Mouse (Mus musculus) adrenal gland, adult 10 weeks (tissue): ENCODE data around the gene Ppie. TPM values are rescaled to one million over a fixed set of nuclear protein-coding genes. Genes with fewer than 3 reads are reported as not detected.

Experiments used
- polyA plus RNA-seq: library from polyadenylated mRNA; stranded (reverse); fragments of 350-450 nt; fragmentation: Illumina TruSeq; extraction: RNeasy Lipid Tissue Mini Kit (QIAGEN cat#74804); gene quantifications from one replicate; pipeline ENCODE4 v1.2.3, GENCODE M21; 2014; ENCODE audit warnings: low read depth, low replicate concordance

Ppie gene
- polyA plus RNA-seq = 24.7 TPM

DNA sequence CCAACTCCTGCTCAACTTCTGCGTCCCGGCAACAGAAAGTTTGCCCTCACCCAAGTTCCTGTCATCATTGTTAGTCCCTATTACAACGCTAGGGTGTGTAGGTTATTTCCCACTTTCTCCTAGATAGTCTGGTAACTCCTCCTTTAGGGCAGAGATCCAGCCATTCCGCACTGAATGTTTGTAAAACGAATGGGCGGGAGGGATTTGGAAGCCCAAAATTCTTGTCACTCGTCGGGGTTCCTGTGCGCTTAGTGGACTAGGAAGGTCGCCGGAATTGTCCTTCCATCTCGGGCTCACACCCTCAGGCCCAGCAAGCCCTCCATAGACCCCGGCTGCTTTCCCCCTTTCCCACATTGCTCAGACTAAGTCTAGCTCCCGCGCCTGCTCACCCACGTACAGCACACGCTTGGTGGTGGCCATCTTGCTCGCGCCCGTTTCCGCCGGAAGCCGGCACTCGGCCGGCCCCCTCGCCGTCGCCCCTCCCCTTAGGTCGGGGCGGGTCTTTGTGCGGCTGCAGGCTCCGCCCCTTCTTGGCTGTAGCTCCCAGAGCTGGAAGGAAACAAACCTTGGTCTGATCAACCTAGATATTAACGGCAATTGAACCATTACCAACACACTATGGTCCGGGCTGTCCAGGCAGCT, at the start of gene Ppie:
Gene Ppie, minus strand, starts transcription at position 439 of the 642 bp plus-strand sequence.

DNA sequence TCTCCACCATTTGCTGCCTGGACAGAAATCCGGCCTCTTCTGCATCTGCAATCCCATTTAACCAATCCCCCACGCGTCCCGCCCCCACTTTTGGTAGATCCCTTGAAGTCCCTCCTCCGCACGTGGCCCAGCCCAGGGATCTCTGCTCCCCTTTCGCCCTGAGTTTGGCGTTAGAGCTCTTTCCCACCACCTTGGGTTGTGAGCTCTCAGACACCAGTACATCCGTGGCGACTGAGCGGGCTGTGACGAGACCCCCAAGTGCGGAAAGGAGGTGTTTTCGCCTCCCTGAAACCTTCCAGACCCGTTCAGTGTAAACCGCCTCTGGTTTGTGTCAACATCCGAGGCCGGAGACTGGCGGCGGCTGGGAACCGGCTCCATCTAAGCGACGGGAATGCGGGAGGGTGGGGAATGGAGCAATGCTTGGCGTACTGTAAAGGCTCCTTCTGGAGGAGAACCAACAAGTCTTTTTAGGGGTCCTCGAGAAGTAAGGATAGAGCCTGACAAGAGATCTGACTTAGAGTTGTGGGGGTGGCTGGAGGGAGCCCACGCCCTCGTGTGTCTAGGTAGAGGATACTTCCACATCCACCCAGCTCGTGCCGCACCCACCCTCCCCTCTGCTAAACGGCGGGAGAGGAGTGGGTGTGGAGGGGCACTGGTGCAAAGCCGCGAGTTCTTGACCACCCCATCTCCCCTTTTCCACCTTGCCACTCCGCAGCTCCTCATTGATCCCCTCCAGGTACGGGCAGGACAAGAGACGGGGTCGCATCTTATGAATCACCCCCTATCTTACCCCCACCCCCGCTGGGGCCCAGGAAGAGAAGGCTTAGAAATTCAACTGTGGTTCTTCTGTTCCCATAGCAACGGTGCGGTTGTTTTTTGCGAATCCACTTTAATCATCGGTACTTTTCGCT, 42.8 kb upstream of the Ppie start, which contains the start of gene Hpcal4:
Gene Hpcal4, plus strand, starts transcription at position 900 of the 911 bp plus-strand sequence.

DNA sequence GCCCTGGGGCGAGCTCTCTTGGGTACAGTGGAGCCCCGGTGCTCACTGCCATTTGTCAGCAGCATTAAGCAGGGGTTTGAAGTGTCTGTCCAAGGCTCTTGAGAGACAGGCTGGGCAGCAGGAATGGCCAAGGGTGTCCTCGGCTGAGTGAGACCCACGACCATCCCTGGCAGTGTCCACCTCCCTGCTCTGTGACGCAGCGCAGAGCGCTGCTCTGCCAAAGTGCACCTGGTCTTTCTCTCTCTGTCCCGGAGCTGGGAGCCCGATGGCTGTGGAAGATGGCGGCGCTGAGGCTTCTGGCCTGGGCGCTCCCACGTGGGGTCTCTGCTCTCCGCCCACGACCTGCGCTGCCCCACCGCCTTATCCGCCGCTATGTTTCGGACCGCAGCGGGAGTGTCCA, 23.7 kb downstream of the Ppie start, which contains the start of gene Oxct2b:
Gene Oxct2b, plus strand, starts transcription at position 256 of the 400 bp plus-strand sequence.

DNA sequence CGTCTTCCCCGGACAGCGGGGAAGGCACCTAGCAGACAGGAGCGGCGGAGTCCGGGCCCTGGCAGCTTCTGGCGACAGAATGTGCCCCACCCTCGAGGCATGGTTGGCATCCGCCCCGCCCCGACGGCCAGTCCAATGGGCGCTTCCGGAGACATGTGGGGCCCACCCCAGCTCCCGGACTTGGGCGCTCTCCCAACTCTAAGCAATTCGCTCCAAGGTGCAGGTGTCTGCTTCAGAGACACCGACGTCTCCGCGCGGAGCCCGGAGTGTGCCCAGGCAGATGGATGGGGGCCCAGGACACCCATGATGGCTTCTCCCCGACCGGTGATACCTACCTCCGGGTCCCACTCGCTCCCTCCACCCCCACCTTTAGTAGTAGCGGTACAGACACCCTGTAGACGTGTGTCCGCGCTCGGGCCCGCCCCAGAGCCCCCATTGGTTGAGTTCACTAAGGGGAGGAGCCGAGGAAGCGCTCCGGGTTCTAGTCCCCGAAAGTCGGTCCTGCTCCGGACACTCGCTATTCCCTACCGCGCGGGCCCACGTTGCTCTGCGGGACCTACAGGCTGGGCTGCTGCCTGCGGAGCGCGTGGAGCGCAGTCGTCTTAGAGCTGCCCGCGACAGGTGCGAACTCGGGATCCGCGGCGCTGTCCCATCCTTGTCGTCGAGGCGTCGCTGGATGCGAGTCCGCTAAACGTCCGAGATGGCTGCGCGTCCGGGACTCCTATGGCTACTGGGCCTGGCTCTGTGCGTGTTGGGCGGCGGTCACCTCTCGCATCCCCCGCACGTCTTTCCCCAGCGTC, 34.9 kb downstream of the Ppie start, which contains the start of gene Bmp8b:
Gene Bmp8b, plus strand, starts transcription at position 515 of the 800 bp plus-strand sequence.

Other genes starting within 250 kb of the Ppie start
- gene Mfsd2a, start 178.8 kb downstream of the Ppie start, polyA plus RNA-seq = 0.35 TPM
- gene Mycl, start 144.3 kb downstream of the Ppie start, polyA plus RNA-seq = 0.23 TPM
- gene Trit1, start 123.4 kb downstream of the Ppie start, polyA plus RNA-seq = 24.0 TPM
- gene Bmp8b, start 34.8 kb downstream of the Ppie start, polyA plus RNA-seq = not detected
- not detected for gene Oxct2b, start 23.7 kb downstream of the Ppie start, polyA plus RNA-seq
- 2.1 TPM for gene Hpcal4, start 43.3 kb upstream of the Ppie start, polyA plus RNA-seq
- gene Nt5c1a, start 61.6 kb upstream of the Ppie start, polyA plus RNA-seq = 2.0 TPM
- 2.4 TPM for gene Heyl, start 93.6 kb upstream of the Ppie start, polyA plus RNA-seq
- 27.8 TPM for gene Pabpc4, start 122.4 kb upstream of the Ppie start, polyA plus RNA-seq
- gene Oxct2a, start 183.7 kb upstream of the Ppie start, polyA plus RNA-seq = not detected
- not detected for gene Bmp8a, start 203.3 kb upstream of the Ppie start, polyA plus RNA-seq